Mouse (Mus musculus) heart, postnatal 25 days (tissue): ENCODE measurements around the gene Ndufb8. TPM values are rescaled to one million over a fixed set of nuclear protein-coding genes. Genes with fewer than 3 reads are reported as not detected.
A peak's percentile ranks its signal among the peaks of the same experiment; 100 is the strongest.

Source experiments
- DNase-seq: peaks from one replicate; pipeline ENCODE4 v3.0.0; 2022; ENCODE audit warnings: low spot score
- intact Hi-C: fragments of 180-260 bp; cut with DNase I; formaldehyde crosslinking; loops from one replicate; pipeline ENCODE4 v1.15.1; 2025
- total RNA-seq, 2 experiments: library from RNA; stranded (reverse); gene quantifications; 2 replicates each; pipeline ENCODE4 v1.2.3; 2021

Ndufb8 gene
- 1,000 to 10,000 TPM; 2,025 to 2,150 TPM for total RNA-seq

DNA sequence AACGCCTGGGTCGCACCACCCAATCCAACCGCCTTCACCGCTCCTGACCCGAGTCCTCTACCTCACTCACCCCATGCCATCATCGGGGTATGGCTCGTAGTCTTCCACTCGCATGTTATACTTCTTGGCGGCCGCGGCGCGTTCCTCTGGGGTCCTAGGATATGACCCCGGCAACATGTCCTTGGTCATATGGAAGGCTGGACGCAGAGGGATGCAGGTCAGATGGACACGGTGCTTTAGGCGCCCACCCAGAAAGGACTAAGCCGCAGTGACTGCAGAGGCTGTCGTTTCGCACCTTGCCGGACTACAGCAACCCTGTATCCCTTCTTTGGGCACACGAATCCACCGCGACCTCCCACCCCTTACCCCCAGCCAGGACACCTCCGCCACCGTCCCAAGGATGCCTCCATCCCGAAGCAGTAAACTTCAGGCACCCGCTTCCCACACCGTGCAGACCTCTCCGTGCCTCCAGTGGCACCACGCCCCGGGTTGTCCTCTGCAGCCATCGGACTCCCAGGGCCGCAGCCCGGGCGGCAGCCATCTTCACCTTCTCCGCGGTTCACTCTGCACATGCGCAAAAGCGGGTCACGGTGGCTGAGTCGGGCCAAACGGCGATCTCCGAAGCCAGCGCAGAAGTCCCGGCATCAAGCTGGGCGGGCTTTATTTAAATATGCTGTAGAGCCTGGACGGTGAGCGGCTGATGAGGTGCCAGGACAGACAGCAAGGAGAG lies at the start of gene Ndufb8:
TSS of gene Ndufb8 (minus strand) at position 580 of the 730 bp plus-strand sequence.
- DNase-seq, result peak; percentile 88
- intact Hi-C loops, result no loop called here

DNA sequence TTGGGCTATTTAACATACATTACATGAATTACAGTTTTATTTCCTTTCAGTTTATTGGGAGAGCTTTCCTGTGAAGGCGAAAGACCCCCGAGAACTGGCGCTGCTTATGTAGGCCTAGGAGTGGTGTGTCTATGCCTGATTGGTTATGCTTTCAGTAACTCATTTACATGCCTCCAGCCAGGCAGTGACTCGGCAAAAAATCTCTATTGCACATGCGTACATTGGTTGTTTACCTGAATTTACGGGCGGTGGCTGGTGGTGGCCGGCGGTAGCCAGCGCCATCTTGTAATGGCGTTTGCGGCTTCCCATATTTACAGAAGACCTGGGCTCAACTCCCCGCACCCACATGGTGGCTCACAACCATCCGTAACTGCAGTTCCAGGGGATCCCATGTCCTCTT lies 38.9 kb upstream of the Ndufb8 start:
- DNase-seq, result no peak
- intact Hi-C loops, result no loop called here

DNA sequence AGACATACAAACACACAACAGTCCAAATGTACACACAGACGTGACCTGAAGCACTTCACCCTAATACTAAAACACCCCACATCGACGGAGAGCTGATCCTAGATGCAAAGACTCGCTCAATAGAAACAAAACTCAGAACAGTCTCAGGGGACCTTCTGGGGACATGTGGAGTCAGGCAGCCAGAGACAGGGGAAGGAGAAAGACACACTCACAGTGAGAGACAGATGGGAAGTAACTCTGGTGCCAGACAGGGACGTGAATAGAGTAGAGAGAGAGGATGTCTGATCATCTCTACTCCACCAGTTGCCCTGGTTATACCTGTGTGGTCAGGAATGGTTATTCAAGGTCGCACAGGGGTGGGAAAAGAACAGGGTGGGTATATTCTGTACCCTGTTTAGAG lies 36.4 kb upstream of the Ndufb8 start:
- intact Hi-C loops, result no loop called here
- no peak for DNase-seq

DNA sequence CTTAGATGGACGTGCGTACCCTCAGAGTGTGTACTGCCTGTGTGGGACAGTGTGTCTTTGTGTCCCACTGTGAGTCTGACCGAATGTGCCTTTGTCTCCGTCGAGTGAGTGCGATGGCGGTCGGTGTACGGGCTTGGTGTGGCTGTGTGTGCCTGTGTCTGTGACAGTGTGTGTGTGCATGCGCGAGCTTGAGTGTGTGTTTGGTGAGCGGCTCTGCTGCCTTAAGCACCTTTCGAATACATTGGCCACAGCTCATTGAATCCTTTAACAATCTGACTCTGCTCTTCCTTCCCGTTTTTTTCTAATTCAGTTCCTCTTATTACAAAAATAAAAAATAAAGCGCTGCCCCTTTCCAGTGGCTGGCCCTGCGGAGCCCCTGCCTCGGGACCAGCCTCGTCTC lies 35.8 kb upstream of the Ndufb8 start:
- DNase-seq, result no peak
- intact Hi-C loops, result no loop called here

DNA sequence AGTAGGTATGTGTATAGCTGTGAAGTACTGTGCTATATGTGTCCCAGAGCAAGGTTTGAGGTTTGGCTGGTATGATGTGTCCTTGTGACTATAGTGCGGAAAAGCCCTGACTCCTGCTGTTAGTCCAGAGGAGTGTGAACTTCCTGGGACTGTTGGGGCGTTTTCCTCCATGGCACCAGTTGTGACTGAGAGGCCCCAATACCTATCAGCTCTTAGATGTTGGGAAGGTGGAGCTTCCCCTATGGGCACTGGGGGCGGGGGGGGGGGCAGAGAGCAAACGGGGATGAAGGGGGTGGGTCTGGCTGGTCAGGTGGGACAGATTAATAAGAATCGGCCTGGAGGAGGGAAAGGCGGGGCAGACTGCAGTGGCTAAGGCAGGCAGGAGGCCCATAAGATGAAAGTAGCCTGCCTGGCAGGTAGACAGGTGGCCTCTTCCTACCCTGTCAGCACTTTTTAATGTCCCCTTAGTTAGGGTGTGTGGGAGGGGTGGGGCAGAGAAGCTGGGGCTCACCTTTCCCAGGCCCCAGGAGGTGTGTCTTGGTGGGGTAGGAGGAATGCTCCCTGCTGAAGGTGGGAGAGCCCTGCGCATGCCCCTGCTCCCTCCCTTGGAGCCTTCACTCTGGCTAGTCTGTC lies 34.5 kb upstream of the Ndufb8 start:
- intact Hi-C loops, result no loop called here
- no peak for DNase-seq

DNA sequence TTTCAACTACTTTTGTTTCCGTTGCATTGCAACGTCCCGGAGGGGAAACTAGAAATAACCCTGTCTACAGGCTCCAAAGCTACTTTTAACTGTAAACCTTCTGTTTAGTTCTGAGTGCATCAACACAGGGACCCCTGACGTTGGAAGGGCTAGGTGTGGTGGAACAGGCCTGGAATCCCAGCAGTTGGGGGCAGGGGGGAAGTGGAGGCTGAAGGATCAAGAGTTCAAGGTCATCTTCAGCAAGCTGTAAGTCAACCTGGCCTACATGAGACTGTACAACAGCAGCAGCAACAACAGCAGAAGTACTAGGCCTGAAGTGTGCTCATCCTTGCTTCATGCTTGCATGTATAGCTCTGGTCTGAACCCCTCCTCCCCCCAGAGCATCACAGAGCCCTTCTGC lies 32.8 kb upstream of the Ndufb8 start:
- intact Hi-C loops, result no loop called here
- DNase-seq, result no peak

DNA sequence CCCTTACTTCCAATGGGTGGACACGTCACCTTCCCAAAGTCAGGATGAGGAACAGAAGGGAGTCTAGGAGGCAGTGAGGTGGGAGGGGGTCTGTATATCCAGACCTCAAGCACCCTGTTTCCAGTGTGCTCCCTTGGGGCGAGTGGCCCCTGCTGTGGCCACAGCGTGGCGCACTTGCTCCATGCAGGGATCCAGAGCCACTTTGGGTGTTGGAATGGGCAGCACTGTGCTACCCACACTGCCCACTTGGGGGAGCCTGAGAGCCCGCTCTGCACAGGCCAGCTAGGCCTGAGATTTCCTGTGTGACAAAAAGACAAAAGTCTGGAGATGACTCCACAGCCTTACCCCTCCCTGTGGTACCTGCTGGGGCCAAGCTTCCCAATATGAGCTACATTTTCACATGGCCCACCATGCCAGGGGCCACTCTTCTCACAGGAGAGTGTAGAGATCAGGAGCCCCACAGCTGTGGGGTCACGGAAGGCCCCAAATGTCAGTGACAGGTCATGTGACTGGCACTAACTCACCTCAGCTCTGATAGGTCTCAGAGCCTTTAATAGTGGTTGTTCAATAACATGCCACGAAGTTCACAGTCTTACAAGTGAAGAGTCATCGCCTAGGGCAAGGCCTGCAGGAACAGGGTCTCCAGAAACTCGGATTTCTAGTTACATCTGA lies 27.5 kb upstream of the Ndufb8 start:
- DNase-seq, result peak; percentile 71
- intact Hi-C loops, result loop anchor here (1.0 to 2.0 kb wide), 2 partner anchors 172 to 313 kb away; no protein-coding TSS in a partner anchor

DNA sequence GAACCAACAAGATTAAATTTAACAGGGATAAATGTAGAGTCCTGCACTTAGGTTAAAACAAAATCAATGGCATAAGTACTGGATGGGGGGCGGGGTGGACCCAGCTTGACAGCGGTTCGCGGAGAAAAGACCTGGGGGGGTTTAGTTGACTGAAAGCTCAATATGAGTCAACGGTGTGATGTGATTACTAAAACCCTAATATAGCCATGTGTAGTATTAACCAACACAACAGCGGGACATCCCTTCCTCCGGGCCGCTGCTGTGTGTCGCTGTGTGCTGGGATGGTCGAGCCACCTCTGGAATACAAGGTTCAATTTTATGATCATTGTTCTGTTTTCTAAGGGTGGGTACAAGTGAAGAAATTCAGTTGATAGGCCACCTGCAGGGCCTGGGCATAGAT lies 26.9 kb upstream of the Ndufb8 start:
- intact Hi-C loops, result loop anchor here (1.0 to 2.0 kb wide), 2 partner anchors 173 to 313 kb away; no protein-coding TSS in a partner anchor
- no peak for DNase-seq

DNA sequence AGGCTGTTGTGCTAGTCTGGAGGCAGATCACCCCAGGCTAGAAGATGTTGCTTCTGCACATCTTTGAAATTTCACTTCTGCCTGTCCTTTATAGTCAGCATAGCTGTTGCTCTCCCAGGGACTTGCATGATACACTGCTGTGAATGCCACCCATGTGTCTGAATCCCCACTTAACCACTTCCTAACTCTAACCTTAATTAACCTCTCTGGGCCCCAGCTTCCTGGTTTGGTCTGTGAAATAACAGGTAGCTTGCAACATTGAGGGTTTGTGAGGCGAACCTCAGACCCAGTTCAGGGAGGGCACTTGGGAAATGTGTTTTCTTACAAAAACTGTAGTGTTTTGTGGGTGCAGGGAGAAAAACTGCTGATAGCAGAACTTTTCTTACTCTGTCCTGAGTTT lies 22.8 kb upstream of the Ndufb8 start:
- DNase-seq, result no peak
- intact Hi-C loops, result no loop called here

DNA sequence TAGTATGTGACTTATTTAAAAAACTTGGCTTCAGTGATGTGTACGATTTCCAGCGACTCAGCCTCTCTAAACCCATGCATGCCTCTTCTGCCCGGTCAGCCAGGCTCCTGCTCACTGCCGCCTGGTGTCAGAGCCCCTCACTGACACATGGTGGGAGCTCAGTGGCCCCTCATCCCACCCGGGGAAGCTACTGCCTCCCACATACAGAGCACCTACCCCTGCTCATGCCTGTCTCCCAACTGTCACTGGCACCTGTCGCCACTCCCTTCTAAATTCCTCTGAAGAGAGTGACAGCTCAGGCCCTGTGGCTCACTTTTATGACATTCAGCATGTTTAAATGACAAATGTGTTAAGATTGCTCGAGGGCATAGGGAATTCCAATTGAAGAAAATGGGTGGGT lies 21.0 kb upstream of the Ndufb8 start:
- DNase-seq, result no peak
- intact Hi-C loops, result no loop called here

DNA sequence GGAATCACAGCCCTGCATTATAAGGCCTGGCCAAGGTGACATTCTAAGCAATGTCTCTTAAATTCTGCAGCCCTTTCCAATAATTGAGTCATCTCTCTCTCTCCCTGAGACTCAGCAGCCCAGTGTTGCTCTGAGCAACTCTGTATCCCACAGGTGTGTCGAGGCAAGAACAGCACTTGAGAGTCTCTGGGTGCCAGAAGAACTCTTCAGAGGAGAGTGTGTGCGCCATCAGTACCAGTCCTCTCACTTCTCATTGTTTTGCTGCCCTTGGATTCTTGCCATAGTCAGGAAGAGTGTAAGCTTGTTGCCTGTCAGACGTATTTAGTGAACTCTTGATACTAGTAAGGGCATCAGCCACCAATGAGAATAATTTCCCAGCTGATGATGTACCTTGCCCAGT lies 12.5 kb upstream of the Ndufb8 start:
- intact Hi-C loops, result no loop called here
- DNase-seq, result no peak

DNA sequence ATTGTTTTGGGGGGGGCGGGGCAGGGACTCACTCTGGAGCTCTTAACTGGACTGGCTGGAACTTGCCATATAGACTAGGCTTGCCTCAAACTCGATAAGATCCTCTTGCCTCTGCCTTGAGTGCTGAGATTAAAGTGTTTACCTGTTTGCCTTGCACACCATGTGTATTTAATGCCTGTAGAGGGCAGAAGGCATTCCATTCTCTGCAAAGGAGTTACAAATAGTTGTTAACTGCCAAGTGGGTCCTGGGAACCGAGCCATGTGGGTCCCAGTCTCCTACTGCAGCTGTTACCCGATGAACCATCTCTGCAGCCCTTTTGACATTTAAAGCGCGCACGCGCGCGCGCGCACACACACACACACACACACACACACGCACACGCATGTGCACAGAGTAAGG lies 8.8 kb upstream of the Ndufb8 start:
- intact Hi-C loops, result no loop called here
- no peak for DNase-seq

DNA sequence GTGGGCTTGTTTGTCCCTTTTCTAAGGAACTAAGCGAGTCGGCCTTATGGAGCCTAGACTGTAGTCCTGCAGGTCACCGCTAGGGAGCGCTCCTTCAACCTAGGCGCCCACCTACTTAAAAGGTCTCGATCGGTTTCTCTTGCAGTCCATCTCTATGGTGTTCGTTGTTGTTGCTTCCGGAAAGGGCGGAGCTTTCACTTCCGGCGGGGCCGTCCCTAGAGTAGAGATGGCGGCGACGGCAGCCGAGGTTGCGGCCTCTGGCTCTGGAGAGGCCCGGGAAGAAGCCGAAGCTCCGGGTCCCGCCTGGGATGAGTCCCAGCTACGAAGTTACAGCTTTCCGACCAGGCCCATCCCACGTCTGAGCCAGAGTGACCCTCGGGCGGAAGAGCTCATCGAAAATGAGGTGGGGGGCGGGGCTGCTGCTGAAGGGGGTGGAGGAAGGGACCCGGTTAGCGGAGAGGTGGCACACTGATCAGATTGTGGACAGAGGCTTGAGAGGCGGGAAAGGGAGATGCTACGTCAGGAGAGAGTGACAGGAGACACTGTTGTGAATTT lies 7.5 kb upstream of the Ndufb8 start, which contains the start of gene Hif1an:
TSS of gene Hif1an (plus strand) at position 199 of the 555 bp plus-strand sequence.
- DNase-seq, result peak; percentile 87
- intact Hi-C loops, result no loop called here

DNA sequence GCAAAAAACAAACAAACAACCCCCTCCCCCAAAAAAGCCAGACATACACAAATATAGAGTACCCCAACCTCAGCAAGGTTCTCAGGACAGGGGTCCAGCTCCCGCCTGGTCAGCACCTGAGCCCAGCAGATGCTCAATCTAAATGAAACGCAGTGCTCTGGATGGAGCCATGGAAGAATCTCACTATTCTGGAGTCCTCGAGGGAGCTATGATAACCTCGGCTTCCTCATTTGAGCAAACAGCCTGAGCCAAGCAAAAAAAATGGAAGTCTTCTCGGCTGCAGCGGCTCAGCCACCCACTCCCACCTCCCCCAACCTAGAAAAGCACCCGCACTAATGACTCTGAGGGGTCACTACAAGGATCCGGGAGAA lies 765 bp downstream of the Ndufb8 start:
- DNase-seq, result no peak
- intact Hi-C loops, result no loop called here

DNA sequence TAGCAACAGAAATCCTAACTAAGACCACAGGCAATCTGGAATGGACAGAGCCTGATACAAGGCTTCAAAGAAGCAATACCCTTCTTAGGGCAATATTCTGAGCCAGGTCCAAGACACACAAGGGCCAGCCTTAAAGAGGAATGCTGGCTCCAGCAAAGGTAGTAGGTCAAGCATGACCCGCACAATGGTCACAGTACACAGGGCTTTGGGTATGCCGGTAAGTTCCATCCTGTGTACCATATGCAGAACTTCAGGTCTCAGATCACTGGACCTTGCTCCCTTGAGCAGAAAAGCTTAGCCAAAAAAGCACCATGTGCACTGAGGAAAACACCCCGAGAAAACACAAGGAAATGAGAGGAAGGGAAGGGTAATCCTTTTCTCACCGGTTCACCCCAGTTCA lies 2.0 kb downstream of the Ndufb8 start:
- no peak for DNase-seq
- intact Hi-C loops, result no loop called here

DNA sequence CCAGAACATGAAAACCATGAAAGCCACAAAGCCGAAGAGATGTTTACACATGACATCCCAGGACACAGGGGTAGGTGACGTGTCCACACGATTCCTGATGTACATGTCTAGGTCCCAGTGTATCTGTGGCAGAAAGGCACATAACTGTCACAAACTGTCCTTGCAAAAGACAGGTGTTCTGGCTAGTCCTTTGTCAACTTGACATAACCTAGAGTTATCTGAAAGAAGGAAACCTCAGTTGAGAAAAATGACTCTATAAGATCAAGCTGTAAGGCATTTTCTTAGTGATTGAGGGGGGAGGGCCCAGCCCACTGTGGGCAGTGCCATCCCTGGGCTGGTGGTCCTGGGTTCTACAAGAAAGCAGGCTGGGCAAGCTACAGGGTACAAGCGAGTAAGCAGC lies 2.5 kb downstream of the Ndufb8 start, which contains the start of gene Gm20538:
TSS of gene Gm20538 (minus strand) at position 101 of the 400 bp plus-strand sequence.
- no peak for DNase-seq
- intact Hi-C loops, result no loop called here

DNA sequence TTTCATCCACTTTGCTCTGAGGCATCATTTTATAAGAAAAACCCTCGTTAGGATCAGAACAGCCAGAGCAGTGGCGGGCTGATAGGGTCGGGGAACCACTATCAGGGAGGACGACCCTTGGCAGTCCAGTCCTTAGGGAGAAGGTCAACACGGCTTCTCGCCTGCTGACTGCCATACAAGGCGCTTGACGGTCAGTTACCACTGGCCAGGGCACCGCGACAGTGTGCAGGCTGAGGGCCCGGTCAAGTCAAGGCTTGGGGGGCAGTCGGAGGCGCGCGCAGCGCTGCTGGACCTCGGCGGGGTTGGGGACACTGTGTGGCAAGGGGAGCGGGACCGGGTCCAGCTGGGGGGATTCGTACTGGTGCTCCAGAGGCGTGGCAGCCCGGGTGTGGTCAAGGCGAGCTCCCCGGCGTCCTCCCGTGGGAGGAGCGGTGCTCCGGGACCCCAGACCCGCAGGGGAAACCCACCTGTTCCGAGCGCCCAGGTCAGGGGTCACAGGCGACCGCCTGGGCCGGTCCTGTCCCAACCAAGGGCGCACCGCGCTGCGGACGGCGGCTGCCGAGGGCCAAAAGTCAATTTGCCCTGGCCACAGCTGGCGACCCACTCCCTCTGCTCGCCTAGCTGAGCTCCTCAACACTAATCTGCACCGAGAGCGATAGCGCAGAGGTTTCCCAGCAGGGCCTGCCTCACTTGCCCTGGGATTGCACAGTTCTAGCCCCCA lies 9.8 kb downstream of the Ndufb8 start, which contains the start of gene Sec31b:
TSS of gene Sec31b (minus strand) at position 544 of the 721 bp plus-strand sequence.
- peak; percentile 22 for DNase-seq
- intact Hi-C loops, result loop anchor here (10.0 kb wide), 1 partner anchor 301 kb away; no protein-coding TSS in a partner anchor

DNA sequence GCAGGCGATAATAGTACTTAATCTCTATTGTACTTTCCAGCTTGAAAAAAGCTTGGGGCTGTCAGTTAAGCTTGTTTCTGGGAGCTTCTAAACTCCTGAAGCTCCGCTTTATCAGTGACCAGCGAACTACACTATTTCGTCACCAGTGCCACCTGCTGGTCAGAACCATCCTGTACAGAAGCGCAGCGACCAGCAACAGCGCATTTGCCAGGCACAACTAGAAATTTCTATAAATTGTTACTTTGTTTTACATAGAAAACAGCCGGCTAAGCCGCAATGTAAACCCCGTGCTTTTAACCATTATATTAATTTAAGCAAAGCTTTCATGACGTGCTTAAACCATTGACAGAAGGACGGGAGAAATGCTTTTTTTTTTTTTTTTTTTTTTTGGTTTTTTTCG lies 10.5 kb downstream of the Ndufb8 start:
- DNase-seq, result no peak
- intact Hi-C loops, result loop anchor here (5.0 to 10.0 kb wide), 2 partner anchors 67 to 300 kb away; no protein-coding TSS in a partner anchor

DNA sequence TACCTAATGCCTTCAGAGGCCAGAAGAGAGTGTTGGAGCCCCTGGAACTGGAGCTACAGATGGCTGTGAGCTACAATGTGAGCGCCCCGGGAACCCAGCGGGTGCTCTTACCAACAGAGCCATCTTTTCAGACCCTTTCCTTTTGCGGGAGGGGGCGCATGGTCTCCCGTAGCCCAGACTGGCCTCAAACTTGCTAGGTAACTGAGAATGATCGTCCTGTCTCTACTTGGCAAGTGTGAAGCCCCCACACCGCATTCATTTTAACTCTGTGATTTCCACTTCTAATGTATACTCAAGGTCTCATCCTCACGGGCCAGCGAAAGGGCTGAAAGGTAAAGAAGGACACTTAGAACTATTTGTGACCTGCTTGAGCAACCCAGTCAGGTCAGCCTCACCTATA lies 10.9 kb downstream of the Ndufb8 start:
- DNase-seq, result no peak
- intact Hi-C loops, result loop anchor here (5.0 to 10.0 kb wide), 2 partner anchors 67 to 300 kb away; no protein-coding TSS in a partner anchor
